14 mouse cellular contexts compared by ENCODE assay signal in the genomic region with DNA sequence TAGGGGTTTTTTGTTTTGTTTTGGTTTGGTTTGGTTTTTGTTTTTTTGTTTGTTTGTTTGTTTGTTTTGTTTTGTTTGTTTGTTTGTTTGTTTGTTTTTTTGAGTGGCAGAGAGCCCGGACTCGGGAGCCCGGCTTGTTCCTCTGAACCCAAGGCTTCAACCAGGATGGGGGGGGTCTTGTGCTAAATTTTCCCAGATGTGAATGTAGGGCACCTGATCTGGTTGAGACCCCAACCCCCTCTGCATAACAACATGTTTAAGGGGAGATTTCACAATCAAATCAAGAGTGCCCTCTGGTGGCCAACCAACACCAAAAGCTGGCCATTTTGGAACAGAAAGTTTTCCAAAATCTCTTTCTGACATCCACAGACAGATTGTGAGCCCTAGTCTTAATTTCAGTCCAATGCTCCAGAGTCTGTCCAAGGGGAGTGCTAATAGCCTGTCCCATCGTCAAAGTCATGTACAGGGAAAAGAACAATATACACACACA.
DNase-seq lines count a peak whose midpoint lies in the region; ATAC-seq and TF ChIP-seq lines count a peak whose summit lies in the region.
"Had no signal": no experiment of that assay in that cellular context is flagged by ENCODE, and none has a peak within 500 bp of the region (broad histone marks: within the 10 kb centered on the region; RNA-seq: fewer than 3 reads in every experiment).

No protein-coding gene starts in this region.

- no peak overlapping the region for H3K4me2 ChIP-seq in forebrain, postnatal 0 days (ENCODE audit: low read depth)
- H3K4me2 ChIP-seq in liver, postnatal 0 days (ENCODE audit: low read depth, low read length) = no peak overlapping the region

- TF ChIP-seq POLR2A in MEL (IDR thresholded peaks at IDR 0.05; ENCODE audit: control insufficient read depth in 1 of 2, insufficient read depth in 1 of 2, low read depth in 1 of 2, low read length in 2 of 2, poor library complexity in 1 of 2) = no peak

- no peaks in the 10 kb centered on the region for H3K36me3 ChIP-seq in forebrain, postnatal 0 days (ENCODE audit: insufficient read depth)
- no peaks in the 10 kb centered on the region for H3K36me3 ChIP-seq in forebrain, embryonic 10.5 days (replicated peaks)
- H3K36me3 ChIP-seq in liver, postnatal 0 days (replicated peaks; ENCODE audit: insufficient read depth, low read length) = no peaks in the 10 kb centered on the region
- no peaks in the 10 kb centered on the region for H3K36me3 ChIP-seq in MEL (ENCODE audit: control insufficient read depth in 1 of 2, insufficient read depth in 2 of 2, low read length in 2 of 2)
- no peaks in the 10 kb centered on the region for H3K36me3 ChIP-seq in embryonic facial prominence, embryonic 10.5 days (replicated peaks)

- peak; percentile 66 for TF ChIP-seq RAD21 in MEL (IDR thresholded peaks at IDR 0.05; ENCODE audit: low read depth, low read length)

- H3K4me3 ChIP-seq in forebrain, postnatal 0 days (ENCODE audit: low read depth, low read length) = no peak overlapping the region
- H3K4me3 ChIP-seq in forebrain, embryonic 10.5 days = no peak overlapping the region
- no peak overlapping the region for H3K4me3 ChIP-seq in liver, postnatal 0 days (ENCODE audit: low read depth, low read length)
- H3K4me3 ChIP-seq in MEL (ENCODE audit: control insufficient read depth in 1 of 2, insufficient read depth in 1 of 2, low read depth in 2 of 2, low read length in 2 of 2) = no peak overlapping the region
- no peak overlapping the region for H3K4me3 ChIP-seq in embryonic facial prominence, embryonic 10.5 days
- no peak overlapping the region for H3K4me3 ChIP-seq in gastrocnemius, adult 2 months

- no peaks in the 10 kb centered on the region for H3K4me1 ChIP-seq in forebrain, postnatal 0 days (ENCODE audit: insufficient read depth)
- no peaks in the 10 kb centered on the region for H3K4me1 ChIP-seq in forebrain, embryonic 10.5 days
- H3K4me1 ChIP-seq in liver, postnatal 0 days (ENCODE audit: insufficient read depth) = no peaks in the 10 kb centered on the region
- no peaks in the 10 kb centered on the region for H3K4me1 ChIP-seq in MEL (ENCODE audit: control insufficient read depth in 1 of 2, insufficient read depth in 2 of 2, low read length in 2 of 2)
- H3K4me1 ChIP-seq in embryonic facial prominence, embryonic 10.5 days = no peaks in the 10 kb centered on the region

- H3K9me3 ChIP-seq in forebrain, postnatal 0 days (ENCODE audit: low read length) = no peaks in the 10 kb centered on the region
- H3K9me3 ChIP-seq in forebrain, embryonic 10.5 days = 0 out of 2 replicates have a peak, but pooled peaks cover 2% of the 10 kb centered on the region
- H3K9me3 ChIP-seq in liver, postnatal 0 days (ENCODE audit: low read length) = no peaks in the 10 kb centered on the region
- no peaks in the 10 kb centered on the region for H3K9me3 ChIP-seq in MEL (replicated peaks; ENCODE audit: insufficient read depth, low read length)
- H3K9me3 ChIP-seq in embryonic facial prominence, embryonic 10.5 days = 0 out of 2 replicates have a peak, but pooled peaks cover 6% of the 10 kb centered on the region

- DNase-seq in forebrain, postnatal 0 days = peak; percentile 1
- DNase-seq in forebrain, embryonic 10.5 days (ENCODE audit: extremely low spot score, low spot score) = no peak
- no peak for DNase-seq in liver, postnatal 0 days
- DNase-seq in liver = no peak
- peak; percentile 31 for DNase-seq in MEL (ENCODE audit: low read depth, low spot score)
- peak; percentile 15 for DNase-seq in embryonic facial prominence, embryonic 10.5 days (ENCODE audit: low spot score)
- no peak for DNase-seq in gastrocnemius, adult 2 months
- DNase-seq: gastrocnemius, postnatal 10 days; layer of hippocampus, adult 9-11 months; lung, postnatal 14 days; thymus, postnatal 4 days had no signal

- no peak overlapping the region for H3K9ac ChIP-seq in forebrain, postnatal 0 days
- no peak overlapping the region for H3K9ac ChIP-seq in liver, postnatal 0 days (replicated peaks)
- no peak overlapping the region for H3K9ac ChIP-seq in MEL (ENCODE audit: control insufficient read depth, low read depth, low read length, poor library complexity, severe bottlenecking)

- WGBS in forebrain, postnatal 0 days = 93% methylated on average over 4 of the region's 4 CpGs
- 95% methylated on average over 4 of the region's 4 CpGs for WGBS in forebrain, embryonic 10.5 days
- 84% methylated on average over 4 of the region's 4 CpGs for WGBS in liver, postnatal 0 days (ENCODE audit: insufficient replicate concordance)
- 90% methylated on average over 4 of the region's 4 CpGs for WGBS in embryonic facial prominence, embryonic 10.5 days

- no peak for TF ChIP-seq EP300 in liver, postnatal 0 days (IDR thresholded peaks at IDR 0.05; ENCODE audit: low read depth)
- TF ChIP-seq EP300 in MEL (IDR thresholded peaks at IDR 0.05; ENCODE audit: low read depth in 1 of 2, low read length in 2 of 2) = no peak

- no peak for ATAC-seq in forebrain, postnatal 0 days
- ATAC-seq in liver, postnatal 0 days = no peak
- no peak for ATAC-seq in megakaryocyte-erythroid progenitor cell, adult 5-6 weeks (replicated peaks; ENCODE audit: low FRiP score, low TSS enrichment, poor library complexity, severe bottlenecking)
- ATAC-seq: activated CD4-positive, CD25-positive, alpha-beta regulatory T cell, adult 4 months; intestine, embryonic 16.5 days had no signal

- peak; percentile 34; the same call in 1 of the 2 replicates for TF ChIP-seq CTCF in forebrain, postnatal 0 days (IDR thresholded peaks at IDR 0.05; ENCODE audit: low read depth)
- 0 out of 2 replicates have a peak, but pooled peaks have one; percentile 17 for TF ChIP-seq CTCF in liver, postnatal 0 days (IDR thresholded peaks at IDR 0.05; ENCODE audit: low read depth)
- peak; percentile 28 to 59 (median 45) for TF ChIP-seq CTCF in MEL (IDR thresholded peaks at IDR 0.05 in 2 of 3, conservative IDR thresholded peaks at IDR 0.05 in 1 of 3; ENCODE audit: control insufficient read depth in 1 of 3, insufficient read depth in 1 of 3, low read depth in 2 of 3, low read length in 3 of 3, poor library complexity in 1 of 3, severe bottlenecking in 1 of 3)
- no peak; the same call in 1 of the 2 replicates for TF ChIP-seq CTCF in gastrocnemius, adult 2 months (IDR thresholded peaks at IDR 0.05)

- no peak overlapping the region for H3K27ac ChIP-seq in forebrain, postnatal 0 days (ENCODE audit: low read depth, low read length)
- H3K27ac ChIP-seq in forebrain, embryonic 10.5 days = no peak overlapping the region
- H3K27ac ChIP-seq in liver, postnatal 0 days (ENCODE audit: low read depth) = no peak overlapping the region
- no peak overlapping the region for H3K27ac ChIP-seq in MEL (ENCODE audit: control insufficient read depth, low read depth, low read length)
- no peak overlapping the region for H3K27ac ChIP-seq in embryonic facial prominence, embryonic 10.5 days (replicated peaks)
- H3K27ac ChIP-seq in gastrocnemius, adult 2 months = no peak overlapping the region

- H3K27me3 ChIP-seq in forebrain, postnatal 0 days (ENCODE audit: insufficient read depth, low read length) = no peaks in the 10 kb centered on the region
- no peaks in the 10 kb centered on the region for H3K27me3 ChIP-seq in forebrain, embryonic 10.5 days (ENCODE audit: poor library complexity, severe bottlenecking)
- no peaks in the 10 kb centered on the region for H3K27me3 ChIP-seq in liver, postnatal 0 days (ENCODE audit: insufficient read depth, low read length)
- no peaks in the 10 kb centered on the region for H3K27me3 ChIP-seq in MEL (ENCODE audit: control insufficient read depth in 1 of 2, insufficient read depth in 2 of 2, low read length in 2 of 2)
- no peaks in the 10 kb centered on the region for H3K27me3 ChIP-seq in embryonic facial prominence, embryonic 10.5 days (replicated peaks; ENCODE audit: low read depth, poor library complexity, severe bottlenecking)

- intact Hi-C loops in gastrocnemius, adult 2 months (cut with DNase I) = no loop called here

- H3K79me2 ChIP-seq in MEL (ENCODE audit: control insufficient read depth, insufficient read depth, low read length, poor library complexity) = no peaks in the 10 kb centered on the region

TF ChIP-seq in MEL, 35 proteins besides CTCF, POLR2A, EP300 and RAD21:
- TF ChIP-seq ZKSCAN1 (IDR thresholded peaks at IDR 0.05; ENCODE audit: low read depth, low read length) (no peak), SMC3 (IDR thresholded peaks at IDR 0.05; ENCODE audit: low read depth, low read length) (peak; percentile 59), UBTF (IDR thresholded peaks at IDR 0.05; ENCODE audit: borderline replicate concordance, insufficient read depth, low read depth, low read length) (no peak), MEF2A (IDR thresholded peaks at IDR 0.05; ENCODE audit: extremely low read depth, insufficient replicate concordance, low read depth, low read length, poor library complexity, severe bottlenecking) (no peak), ZC3H11A (IDR thresholded peaks at IDR 0.05; ENCODE audit: low read depth, low read length) (peak; percentile 39), ZMIZ1 (IDR thresholded peaks at IDR 0.05; ENCODE audit: low read depth, low read length) (no peak), ELF1 (IDR thresholded peaks at IDR 0.05; ENCODE audit: low read depth, low read length) (no peak), MAFK (IDR thresholded peaks at IDR 0.05; ENCODE audit: borderline replicate concordance, low read depth, low read length) (no peak), E2F4 (IDR thresholded peaks at IDR 0.05; ENCODE audit: borderline replicate concordance, low read depth, low read length) (no peak), NELFE (IDR thresholded peaks at IDR 0.05; ENCODE audit: low read depth, low read length) (no peak)

Comparison
In these comparisons a context has a peak if more than half of its experiments do, and no peak if none do; other contexts are left out.
1. DNase-seq: peak in forebrain, postnatal 0 days (single experiment), MEL (single experiment) and embryonic facial prominence, embryonic 10.5 days (single experiment); none in forebrain, embryonic 10.5 days (single experiment), liver, postnatal 0 days (single experiment), liver (single experiment) and gastrocnemius, adult 2 months (single experiment).